Mouse (Mus musculus) adrenal gland, adult 8-10 months (tissue): Measurements from ENCODE around the gene Gm10718. TPM values are rescaled to one million over a fixed set of nuclear protein-coding genes. Genes with fewer than 3 reads are reported as not detected.
"Not testable (repeated sequence)": the region's sequence is repeated elsewhere in the genome, so short reads cannot be mapped to it uniquely, and the experiment has no call there.

Experiments
- DNase-seq: peaks from one replicate; pipeline ENCODE4 v3.0.0; 2022
- total RNA-seq, 4 experiments: library from RNA; stranded (reverse); gene quantifications; 2 replicates each; pipeline ENCODE4 v1.2.4; 2022

The Gm10718 gene
- 1 to 10 TPM in 2 of 4 experiments, not detected in 2; 1.1 to 1.5 TPM for total RNA-seq

GRCm38 (mm10) chr9:3023312-3023984 is at the start of gene Gm10718:
Gm10718 (plus strand) TSS chr9:3023547.
- DNase-seq: peak; percentile 10

GRCm38 (mm10) chr9:3000445-3000972 is 22.8 kb upstream of the Gm10718 start, which contains the start of gene Gm10722:
Gm10722 (plus strand) TSS chr9:3000922.
- DNase-seq: not testable (repeated sequence)

GRCm38 (mm10) chr9:3001006-3001405 is 22.3 kb upstream of the Gm10718 start:
- not testable (repeated sequence) for DNase-seq

GRCm38 (mm10) chr9:3001948-3002659 is 21.2 kb upstream of the Gm10718 start:
- peak; percentile 97 for DNase-seq

GRCm38 (mm10) chr9:3002794-3003396 is 20.5 kb upstream of the Gm10718 start, which contains the start of gene Gm11168:
Gm11168 (plus strand) TSS chr9:3003346.
- DNase-seq: not testable (repeated sequence)

- not testable (repeated sequence) for DNase-seq
Observed at GRCm38 (mm10) chr9:3006179-3006578, 17.2 kb upstream of the Gm10718 start.

- peak; percentile 94 for DNase-seq
Observed at GRCm38 (mm10) chr9:3006636-3007035, 16.7 kb upstream of the Gm10718 start.

- not testable (repeated sequence) for DNase-seq
Observed at GRCm38 (mm10) chr9:3007272-3007671, 16.1 kb upstream of the Gm10718 start.

- DNase-seq: not testable (repeated sequence)
Observed at GRCm38 (mm10) chr9:3009331-3009730, 14.0 kb upstream of the Gm10718 start.

GRCm38 (mm10) chr9:3012054-3012621 is 11.2 kb upstream of the Gm10718 start:
- not testable (repeated sequence) for DNase-seq

GRCm38 (mm10) chr9:3012733-3013279 is 10.5 kb upstream of the Gm10718 start, which contains the start of gene Gm10721:
Gm10721 (plus strand) TSS chr9:3013140.
- not testable (repeated sequence) for DNase-seq

GRCm38 (mm10) chr9:3015354-3015753 is 8.0 kb upstream of the Gm10718 start, which contains the start of gene Gm10720:
Gm10720 (plus strand) TSS chr9:3015654.
- not testable (repeated sequence) for DNase-seq

- DNase-seq: not testable (repeated sequence)
Observed at GRCm38 (mm10) chr9:3015896-3016295, 7.5 kb upstream of the Gm10718 start.

GRCm38 (mm10) chr9:3017108-3017507 is 6.2 kb upstream of the Gm10718 start, which contains the start of gene Gm10719:
Gm10719 (plus strand) TSS chr9:3017408.
- not testable (repeated sequence) for DNase-seq

- DNase-seq: not testable (repeated sequence)
Observed at GRCm38 (mm10) chr9:3018944-3019343, 4.4 kb upstream of the Gm10718 start.

- DNase-seq: peak; percentile 37
Observed at GRCm38 (mm10) chr9:3019835-3020727, 3.3 kb upstream of the Gm10718 start.

- peak; percentile 62 for DNase-seq
Observed at GRCm38 (mm10) chr9:3022316-3023008, 885 bp upstream of the Gm10718 start.

GRCm38 (mm10) chr9:3023985-3024648 is 770 bp downstream of the Gm10718 start:
- peak; percentile 94 for DNase-seq

- not testable (repeated sequence) for DNase-seq
Observed at GRCm38 (mm10) chr9:3024912-3025467, 1.6 kb downstream of the Gm10718 start, which contains the start of gene Gm10717. Gm10717 (plus strand) TSS chr9:3025417.
